Comparison of ENCODE assay signal across 10 mouse cellular contexts in the genomic region with DNA sequence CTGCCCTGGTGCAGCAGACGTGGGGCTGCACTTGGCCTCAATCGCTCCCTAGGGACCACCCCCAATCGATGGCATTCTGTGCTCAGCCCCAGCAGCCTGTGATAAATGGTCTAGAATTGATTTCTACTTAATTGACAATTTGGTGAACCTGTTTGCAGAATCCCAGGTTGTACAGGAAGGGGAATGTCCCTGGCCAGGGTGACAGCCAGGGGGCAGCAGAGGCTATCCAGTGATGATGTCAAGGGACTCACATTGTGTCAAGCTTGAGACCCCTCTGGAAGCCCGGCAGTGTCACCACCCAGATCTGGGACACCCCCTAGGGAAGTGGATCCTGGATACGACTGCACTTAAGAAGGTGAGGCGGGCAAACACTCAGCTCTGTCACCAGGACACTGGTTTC. TPM values are rescaled to one million over a fixed set of nuclear protein-coding genes. Genes with fewer than 3 reads are reported as not detected.
DNase-seq lines count a peak whose midpoint lies in the region; ATAC-seq lines count a peak whose summit lies in the region.
"Had no signal": no experiment of that assay in that cellular context is flagged by ENCODE, and none has a peak within 500 bp of the region (broad histone marks: within the 10 kb centered on the region; RNA-seq: fewer than 3 reads in every experiment).

No protein-coding gene starts in this region.

- H3K4me2 ChIP-seq in liver, embryonic 11.5 days = no peak overlapping the region
- H3K4me2 ChIP-seq: heart, embryonic 15.5 days had no signal

- H3K36me3 ChIP-seq in liver, embryonic 11.5 days (ENCODE audit: control insufficient read depth, insufficient read depth, low read length) = no peaks in the 10 kb centered on the region
- H3K36me3 ChIP-seq: heart, embryonic 15.5 days had no signal

- H3K27me3 ChIP-seq in liver, embryonic 11.5 days (replicated peaks; ENCODE audit: control insufficient read depth, insufficient read depth, low read length) = peaks cover 18% of the 10 kb centered on the region

- peak; percentile 50 for DNase-seq in cerebellum, adult 11 months
- DNase-seq in liver = peak; percentile 50
- no peak for DNase-seq in liver, embryonic 11.5 days (ENCODE audit: low spot score)
- DNase-seq in brain, adult 2 months (ENCODE audit: low read depth, low spot score) = peak; percentile 40
- peak; percentile 42 to 57 for DNase-seq in heart, postnatal 36 days
- DNase-seq in lung, postnatal 4 days = peak; percentile 34 to 61
- peak; percentile 70 for DNase-seq in thymus, postnatal 25 days

- H3K9ac ChIP-seq in liver, embryonic 11.5 days (ENCODE audit: low read depth, low read length) = no peak overlapping the region
- H3K9ac ChIP-seq: heart, embryonic 15.5 days had no signal

- intact Hi-C loops in heart, postnatal 36 days (cut with DNase I) = loop anchor here (1.0 kb wide), 1 partner anchor 91 kb away; no protein-coding TSS in a partner anchor

- H3K27ac ChIP-seq in liver, embryonic 11.5 days (ENCODE audit: low read depth, low read length) = no peak overlapping the region
- H3K27ac ChIP-seq: heart, embryonic 15.5 days had no signal

- H3K4me1 ChIP-seq in liver, embryonic 11.5 days (replicated peaks; ENCODE audit: control insufficient read depth, insufficient read depth, low read length) = peaks cover 1% of the 10 kb centered on the region
- H3K4me1 ChIP-seq: heart, embryonic 15.5 days had no signal

- H3K9me3 ChIP-seq in liver, embryonic 11.5 days (ENCODE audit: control insufficient read depth, low read length) = no peaks in the 10 kb centered on the region
- H3K9me3 ChIP-seq: heart, embryonic 15.5 days had no signal

- ATAC-seq in cerebellum, adult (ENCODE audit: insufficient number of reproducible peaks, low FRiP score, low TSS enrichment) = no peak; the same call in 1 of the 2 replicates
- ATAC-seq in liver, embryonic 11.5 days (replicated peaks; ENCODE audit: low FRiP score) = no peak

- WGBS in liver, embryonic 11.5 days = 12% methylated on average over 6 of the region's 6 CpGs

- no peak overlapping the region for H3K4me3 ChIP-seq in liver, embryonic 11.5 days (ENCODE audit: low read depth, low read length)
- H3K4me3 ChIP-seq: heart, embryonic 15.5 days had no signal

RNA-seq across cellular contexts. Expression of a gene that starts 25.4 kb away (rescaled TPM):
- polyA plus RNA-seq in liver, embryonic 11.5 days (2014; fragmentation: Nextera tagmentation; extraction: Ambion mirVana) = 0.09 TPM in 1 of 2 replicates, not detected in the other
- total RNA-seq in heart, postnatal 36 days (2021) = not detected
- total RNA-seq: neutrophil, adult 5-6 weeks had no signal
- polyA plus RNA-seq: heart, embryonic 15.5 days had no signal

RNA-seq across cellular contexts. Expression of a gene that starts 54.7 kb away (rescaled TPM):
- polyA plus RNA-seq in liver, embryonic 11.5 days (2014; fragmentation: Nextera tagmentation; extraction: Ambion mirVana) = 13.5 and 14.7 TPM in 2 replicates
- total RNA-seq in heart, postnatal 36 days (2021) = 10 to 100 TPM; 19.0 to 19.7 TPM

RNA-seq across cellular contexts. Expression of a gene that starts 59.6 kb away (rescaled TPM):
- 4.0 TPM in 2 replicates for polyA plus RNA-seq in liver, embryonic 11.5 days (2014; fragmentation: Nextera tagmentation; extraction: Ambion mirVana)
- total RNA-seq in heart, postnatal 36 days (2021) = 10 to 100 TPM; 23.4 to 25.3 TPM
